Mouse (Mus musculus) activated CD4-positive, CD25-positive, alpha-beta regulatory T cell, adult 9 weeks (primary cell): ENCODE measurements around the gene Borcs5. TPM values are rescaled to one million over a fixed set of nuclear protein-coding genes. Genes with fewer than 3 reads are reported as not detected.

Experiments
- polyA plus RNA-seq: library from polyadenylated mRNA; unstranded; fragments of 100-300 nt; shearing (Covaris generic); gene quantifications from one replicate; pipeline ENCODE4 v1.2.1, GENCODE M21; 2017

Gene Borcs5
- polyA plus RNA-seq: 19.1 TPM

GRCm38 (mm10) chr6:134639210-134639609, at the start of gene Borcs5:
Borcs5 (plus strand) TSS chr6:134639510.

DNA sequence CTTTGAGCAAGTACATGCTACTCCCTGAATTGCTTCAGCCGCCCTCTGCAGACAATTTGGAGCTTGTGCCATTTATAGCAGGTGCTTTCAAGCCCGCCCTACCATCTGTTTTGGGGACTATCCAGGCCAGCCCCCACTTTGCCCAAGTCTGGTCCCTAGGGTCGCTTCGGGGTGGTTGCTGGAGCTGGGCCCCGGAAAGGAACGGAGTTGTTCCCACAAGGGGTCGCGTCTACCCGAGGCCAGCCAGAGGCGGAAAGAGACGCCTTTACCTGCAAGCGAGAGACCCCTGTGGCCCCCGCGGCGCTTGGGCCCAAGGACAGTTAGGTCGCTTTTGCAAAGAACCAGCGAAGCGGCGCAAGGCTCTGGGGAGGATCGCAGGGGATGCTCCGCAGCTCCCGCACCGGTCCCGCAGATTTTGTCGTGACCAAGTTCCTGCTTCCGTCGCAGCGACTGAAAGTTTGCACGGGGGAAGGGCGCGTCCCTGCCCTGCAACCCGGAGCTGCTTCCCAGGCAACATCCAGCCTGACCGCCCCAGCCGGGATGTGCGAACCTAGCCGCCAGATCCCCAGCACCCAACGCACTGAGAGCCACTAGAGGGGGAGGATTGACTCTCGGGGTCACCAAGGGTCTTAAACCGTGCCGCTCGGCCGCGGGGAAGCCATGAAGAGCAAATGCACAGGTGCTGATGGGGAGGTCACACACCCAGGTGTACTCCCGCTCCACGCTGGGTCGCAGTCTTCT, 7.2 kb upstream of the Borcs5 start, which contains the start of gene Mansc1:
Gene Mansc1, minus strand, starts transcription at position 542 of the 741 bp plus-strand sequence.

Other genes with a start within 250 kb of the Borcs5 start
- gene Bcl2l14, start 243.2 kb upstream of the Borcs5 start, polyA plus RNA-seq: 4.7 TPM
- 3.8 TPM for gene Lrp6, start 72.5 kb upstream of the Borcs5 start, polyA plus RNA-seq
- 6.5 TPM for gene Mansc1, start 7.0 kb upstream of the Borcs5 start, polyA plus RNA-seq
- gene Dusp16, start 153.1 kb downstream of the Borcs5 start, polyA plus RNA-seq: 1.3 TPM
- gene Crebl2, start 190.6 kb downstream of the Borcs5 start, polyA plus RNA-seq: 42.6 TPM